Mouse (Mus musculus): ENCODE data around the gene Dpysl4. TPM values are rescaled to one million over a fixed set of nuclear protein-coding genes. Genes with fewer than 3 reads are reported as not detected.

Dpysl4 gene
- total and polyA plus RNA-seq, 3 experiments: not detected

DNA sequence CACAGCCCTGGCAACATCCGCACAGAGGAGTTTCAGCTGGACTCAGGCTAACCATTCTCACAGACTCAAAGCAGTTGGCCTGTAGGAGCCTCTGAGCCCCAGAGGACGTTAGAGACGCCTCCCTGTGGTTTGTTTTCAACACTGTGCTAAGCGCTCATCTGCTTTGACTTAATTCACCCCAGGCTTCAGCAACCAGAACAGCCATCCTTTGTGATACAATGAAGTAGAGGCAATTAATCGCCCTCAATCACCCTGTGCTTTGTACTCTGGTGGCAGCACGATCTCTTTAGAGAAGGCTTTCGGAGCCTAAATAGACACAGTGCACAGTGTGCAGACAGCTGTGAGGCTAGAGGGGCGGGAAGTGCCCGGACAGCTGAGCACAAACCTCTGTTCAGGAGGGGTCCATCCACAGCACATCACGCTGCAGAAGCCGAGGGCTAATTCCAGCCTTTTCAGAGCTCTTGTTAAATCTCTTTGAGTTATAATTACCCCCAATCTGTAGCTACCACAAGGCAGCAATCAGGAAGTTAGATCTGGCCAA is 54.2 kb downstream of the Dpysl4 start:
- Histone ChIP-seq H3K4me1 (ENCODE audit: control insufficient read depth in 1 of 2, insufficient read depth in 2 of 2) (no peaks in the 10 kb centered on the region), H3K4me3 (replicated peaks in 1 of 3; ENCODE audit: low read depth in 2 of 3, low read length in 2 of 3, poor library complexity in 1 of 3) (no peak overlapping the region), H3K79me2 (replicated peaks; ENCODE audit: control insufficient read depth, extremely low read depth, insufficient read depth, poor library complexity, severe bottlenecking) (no peaks in the 10 kb centered on the region), H3K27ac (ENCODE audit: insufficient read depth, low read depth) (no peak overlapping the region), H3K9me3 (replicated peaks; ENCODE audit: low read length) (no peaks in the 10 kb centered on the region), H3K9ac (ENCODE audit: insufficient read depth, low read depth) (no peak overlapping the region), H3K27me3 (replicated peaks) (peaks cover 84% of the 10 kb centered on the region), H3K36me3 (replicated peaks in 1 of 2; ENCODE audit: control insufficient read depth in 1 of 2, insufficient read depth in 1 of 2, low read length in 1 of 2) (no peaks in the 10 kb centered on the region), H3K4me2 (ENCODE audit: insufficient read depth, low read depth, poor library complexity, severe bottlenecking) (no peak overlapping the region)
- in situ Hi-C loops (cut with MboI; ENCODE audit: low pct_ligation_motif_present, low pct_unique_long_range_greater_than_20kb, low sequenced_read_pairs): no loop called here
- TF ChIP-seq CHD1 (IDR thresholded peaks at IDR 0.05; ENCODE audit: low read depth, low read length): no peak
- no peak for DNase-seq (ENCODE audit: extremely low read depth)
- dilution Hi-C loops (cut with MboI; ENCODE audit: extremely low pct_ligation_motif_present, extremely low pct_unique_long_range_greater_than_20kb, low sequenced_read_pairs): no loop called here

GRCm38 (mm10) chr7:139143785-139144184 is 58.0 kb downstream of the Dpysl4 start:
- Histone ChIP-seq H3K79me2 (replicated peaks; ENCODE audit: control insufficient read depth, extremely low read depth, insufficient read depth, poor library complexity, severe bottlenecking) (no peaks in the 10 kb centered on the region), H3K4me3 (replicated peaks in 1 of 3; ENCODE audit: low read depth in 2 of 3, low read length in 2 of 3, poor library complexity in 1 of 3) (no peak overlapping the region), H3K27me3 (replicated peaks) (peaks cover 86% of the 10 kb centered on the region), H3K9me3 (replicated peaks; ENCODE audit: low read length) (no peaks in the 10 kb centered on the region), H3K27ac (ENCODE audit: insufficient read depth, low read depth) (no peak overlapping the region), H3K9ac (ENCODE audit: insufficient read depth, low read depth) (no peak overlapping the region), H3K36me3 (replicated peaks in 1 of 2; ENCODE audit: control insufficient read depth in 1 of 2, insufficient read depth in 1 of 2, low read length in 1 of 2) (no peaks in the 10 kb centered on the region), H3K4me1 (ENCODE audit: control insufficient read depth in 1 of 2, insufficient read depth in 2 of 2) (no peaks in the 10 kb centered on the region), H3K4me2 (ENCODE audit: insufficient read depth, low read depth, poor library complexity, severe bottlenecking) (no peak overlapping the region)
- DNase-seq (ENCODE audit: extremely low read depth): no peak
- TF ChIP-seq PAX5 (IDR thresholded peaks at IDR 0.05; ENCODE audit: low read length) (no peak), USF2 (conservative IDR thresholded peaks at IDR 0.05; ENCODE audit: low read depth, low read length) (no peak), MAZ (IDR thresholded peaks at IDR 0.05; ENCODE audit: low read depth, low read length) (no peak), JUND (conservative IDR thresholded peaks at IDR 0.05; ENCODE audit: low read depth, low read length) (no peak)
- in situ Hi-C loops (cut with MboI; ENCODE audit: low pct_ligation_motif_present, low pct_unique_long_range_greater_than_20kb, low sequenced_read_pairs): no loop called here
- dilution Hi-C loops (cut with MboI; ENCODE audit: extremely low pct_ligation_motif_present, extremely low pct_unique_long_range_greater_than_20kb, low sequenced_read_pairs): no loop called here

DNA sequence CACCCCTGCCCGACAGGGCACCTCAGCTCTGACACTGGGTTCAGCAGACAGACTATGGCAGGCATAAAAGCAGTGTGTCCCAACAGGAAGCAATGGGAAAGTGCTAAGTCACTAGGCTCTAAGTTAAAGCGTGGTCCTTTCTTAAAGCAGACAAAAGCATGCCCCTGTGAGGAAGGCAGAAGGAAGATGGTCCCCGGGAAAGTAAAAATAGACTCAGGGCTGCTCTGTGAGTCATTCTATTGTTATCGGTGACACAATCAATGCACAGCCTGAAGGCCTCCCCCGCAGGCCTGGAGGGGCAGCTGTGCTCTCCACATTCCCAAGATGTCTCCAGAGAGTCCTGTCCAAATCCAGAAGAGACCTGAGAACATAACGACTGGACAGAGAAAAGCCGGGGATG is 60.1 kb downstream of the Dpysl4 start:
- Histone ChIP-seq H3K27ac (ENCODE audit: insufficient read depth, low read depth) (no peak overlapping the region), H3K79me2 (replicated peaks; ENCODE audit: control insufficient read depth, extremely low read depth, insufficient read depth, poor library complexity, severe bottlenecking) (no peaks in the 10 kb centered on the region), H3K4me3 (replicated peaks in 1 of 3; ENCODE audit: low read depth in 2 of 3, low read length in 2 of 3, poor library complexity in 1 of 3) (no peak overlapping the region), H3K27me3 (replicated peaks) (peaks cover 91% of the 10 kb centered on the region), H3K36me3 (replicated peaks in 1 of 2; ENCODE audit: control insufficient read depth in 1 of 2, insufficient read depth in 1 of 2, low read length in 1 of 2) (no peaks in the 10 kb centered on the region), H3K9me3 (replicated peaks; ENCODE audit: low read length) (no peaks in the 10 kb centered on the region), H3K4me2 (ENCODE audit: insufficient read depth, low read depth, poor library complexity, severe bottlenecking) (no peak overlapping the region), H3K4me1 (ENCODE audit: control insufficient read depth in 1 of 2, insufficient read depth in 2 of 2) (no peaks in the 10 kb centered on the region), H3K9ac (ENCODE audit: insufficient read depth, low read depth) (no peak overlapping the region)
- dilution Hi-C loops (cut with MboI; ENCODE audit: extremely low pct_ligation_motif_present, extremely low pct_unique_long_range_greater_than_20kb, low sequenced_read_pairs): no loop called here
- in situ Hi-C loops (cut with MboI; ENCODE audit: low pct_ligation_motif_present, low pct_unique_long_range_greater_than_20kb, low sequenced_read_pairs): no loop called here
- no peak for TF ChIP-seq POLR2A (IDR thresholded peaks at IDR 0.05; ENCODE audit: low read depth, low read length)
- TF ChIP-seq KAT2A (IDR thresholded peaks at IDR 0.05; ENCODE audit: insufficient replicate concordance, low read length): no peak
- no peak for TF ChIP-seq ZMIZ1 (IDR thresholded peaks at IDR 0.05; ENCODE audit: low read depth, low read length)
- TF ChIP-seq TBP (conservative IDR thresholded peaks at IDR 0.05; ENCODE audit: low read depth, low read length): no peak
- TF ChIP-seq UBTF (IDR thresholded peaks at IDR 0.05; ENCODE audit: low read depth, low read length): no peak
- TF ChIP-seq MXI1 (IDR thresholded peaks at IDR 0.05; ENCODE audit: low read depth, low read length): no peak
- no peak for TF ChIP-seq IRF4 (IDR thresholded peaks at IDR 0.05; ENCODE audit: low read depth, low read length)
- TF ChIP-seq PAX5 (IDR thresholded peaks at IDR 0.05; ENCODE audit: low read length): no peak
- no peak for TF ChIP-seq CHD1 (IDR thresholded peaks at IDR 0.05; ENCODE audit: low read depth, low read length)
- TF ChIP-seq MYC (IDR thresholded peaks at IDR 0.05; ENCODE audit: low read depth, low read length): no peak
- DNase-seq (ENCODE audit: extremely low read depth): no peak

All from CH12.LX (cell line).